Mouse (Mus musculus) erythroid progenitor cell, adult 5-6 weeks (primary cell): ENCODE data around the gene Dagla. TPM values are rescaled to one million over a fixed set of nuclear protein-coding genes. Genes with fewer than 3 reads are reported as not detected.

Experiments
- ATAC-seq: replicated peaks from 2 replicates; pipeline ENCODE4 v1.8.0; 2016; ENCODE audit warnings: moderate number of reproducible peaks, mild to moderate bottlenecking, moderate TSS enrichment, inconsistent platforms; ENCODE audit not compliant: poor library complexity, low FRiP score, severe bottlenecking
- total RNA-seq, 2 experiments: library from RNA; stranded (forward) in 1 of 2; stranded (reverse) in 1 of 2; fragments of 150-400 nt in 1 of 2; fragments of 186-747, 209-891 nt in 1 of 2; gene quantifications; 2 replicates each; pipeline versions ENCODE4 v1.2.3 to v1.2.4; 2015 to 2017; ENCODE audit warnings: low replicate concordance in 2 of 2

Gene Dagla
- total RNA-seq, 2 experiments from 2014 or later, result not detected

- ATAC-seq, result no peak
Measured at GRCm38 (mm10) chr19:10288125-10289040, 16.3 kb downstream of the Dagla start.

DNA sequence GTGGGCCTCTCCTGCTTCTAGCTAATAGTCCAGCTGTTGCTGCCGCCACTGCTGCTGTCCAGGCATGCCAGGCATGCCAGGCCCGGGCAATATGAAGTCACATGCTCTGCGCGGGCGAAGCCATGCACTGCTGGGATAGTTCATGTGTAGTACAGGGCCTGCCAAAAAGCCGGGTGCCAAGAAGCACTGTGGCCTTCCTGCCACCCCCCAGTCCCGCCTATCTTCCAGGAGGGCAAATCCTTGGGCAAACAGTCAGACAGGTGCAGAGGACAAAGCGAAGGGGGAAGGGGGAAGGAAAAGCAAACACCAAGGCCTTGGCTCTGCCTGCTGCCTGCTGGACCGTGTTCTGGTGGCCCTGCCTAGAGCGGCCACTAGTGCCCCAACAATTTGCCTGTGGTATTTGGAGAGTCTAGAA, 18.2 kb downstream of the Dagla start:
- ATAC-seq, result no peak

DNA sequence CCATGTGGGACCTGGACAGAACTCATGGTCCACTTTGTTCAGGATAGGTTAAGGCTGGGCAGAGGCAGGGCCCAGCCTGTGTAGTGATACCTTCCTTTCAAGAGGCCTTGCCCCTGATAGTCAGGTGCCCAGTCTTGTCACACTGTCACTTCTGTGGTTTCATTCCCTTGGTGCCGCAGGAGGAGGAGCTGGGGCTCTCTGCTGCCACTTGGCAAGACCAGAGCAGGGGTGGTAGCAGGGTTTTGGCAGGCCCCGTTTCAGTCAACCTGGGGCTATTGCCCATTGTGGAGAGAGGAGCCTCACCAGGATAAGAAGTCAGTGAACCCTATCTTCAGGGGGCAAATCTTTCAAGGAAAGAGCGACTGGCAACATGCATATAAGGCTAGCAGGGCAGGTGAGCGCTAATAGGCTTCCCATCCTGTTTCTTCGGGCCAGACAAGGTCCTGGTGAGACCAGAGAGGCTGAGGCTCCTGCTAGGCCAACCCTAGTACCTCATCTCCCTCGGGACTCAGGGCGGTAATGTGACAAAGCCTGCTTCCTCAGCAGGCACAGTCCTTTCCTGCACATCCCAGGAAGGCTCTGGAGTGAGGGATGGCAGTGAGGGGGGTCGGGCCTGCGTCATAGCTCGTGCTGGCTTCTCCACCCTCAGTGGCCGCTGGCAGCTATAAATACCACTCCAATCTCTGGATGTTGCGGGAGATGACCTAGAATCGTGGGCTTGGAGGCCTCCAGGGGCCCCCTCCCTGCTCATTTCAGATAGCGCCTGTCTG, 23.7 kb downstream of the Dagla start:
- ATAC-seq, result no peak

DNA sequence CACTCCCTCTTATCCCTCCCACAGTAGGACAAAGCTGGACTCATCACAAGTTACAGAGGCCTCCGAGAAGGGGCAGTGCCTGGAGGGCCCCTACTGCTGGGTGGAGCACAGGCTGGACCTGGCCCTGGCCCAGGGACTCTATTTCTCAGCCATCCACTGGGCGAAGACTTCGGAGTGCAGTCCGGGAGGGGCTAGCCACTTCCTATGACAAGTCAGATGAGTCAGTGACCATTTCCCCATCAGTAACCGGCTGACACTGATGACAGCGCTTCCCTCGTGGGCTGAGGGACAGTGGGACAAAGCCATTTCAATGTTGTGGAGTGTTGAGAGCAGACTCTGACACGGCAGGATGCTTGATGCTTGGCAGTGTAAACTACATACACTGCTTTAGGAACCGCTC, 25.0 kb downstream of the Dagla start:
- no peak for ATAC-seq

GRCm38 (mm10) chr19:10278669-10279324, 25.9 kb downstream of the Dagla start:
- ATAC-seq, result no peak

GRCm38 (mm10) chr19:10277759-10278158, 26.9 kb downstream of the Dagla start:
- no peak for ATAC-seq

DNA sequence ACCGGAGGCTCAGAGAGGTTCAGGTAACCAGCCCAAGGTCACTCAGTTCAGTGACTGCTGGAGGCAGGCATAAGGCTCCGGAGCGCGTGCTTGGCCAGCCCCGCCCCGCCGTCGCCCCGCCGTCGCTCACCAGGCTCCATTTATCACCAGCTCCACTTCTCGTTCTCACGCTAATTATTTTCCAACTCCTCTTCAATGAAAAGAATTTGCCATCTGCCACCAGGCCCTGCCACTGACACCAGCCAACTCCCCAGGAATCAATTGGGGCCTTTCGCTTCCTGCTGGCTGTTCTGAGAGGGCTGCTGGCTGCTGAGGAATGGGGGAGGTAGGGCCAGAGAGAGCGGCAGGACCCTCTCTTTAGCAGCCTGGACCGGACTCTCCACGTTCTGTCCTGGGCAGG, 27.3 kb downstream of the Dagla start:
- ATAC-seq, result no peak

GRCm38 (mm10) chr19:10276483-10277144, 28.1 kb downstream of the Dagla start:
- no peak for ATAC-seq

DNA sequence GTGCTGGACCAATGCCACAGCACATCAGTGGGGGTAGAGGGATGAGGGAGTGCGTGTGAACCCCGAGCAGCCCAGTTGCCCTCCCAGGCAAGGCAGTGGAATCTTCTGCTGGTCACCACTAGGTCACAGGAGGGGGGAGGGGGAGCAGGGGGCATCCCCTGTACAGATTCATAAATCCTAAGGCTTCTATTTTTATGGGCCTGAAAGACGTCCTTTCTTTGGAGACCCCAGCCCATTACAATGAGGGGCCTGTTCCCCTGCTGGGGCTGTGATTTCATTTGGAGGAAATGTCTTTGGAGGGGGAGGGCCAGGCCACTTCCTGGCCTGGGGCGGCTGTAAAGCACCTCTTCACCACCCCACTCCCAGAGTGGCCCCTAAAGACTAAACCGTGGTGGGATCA, 30.6 kb downstream of the Dagla start:
- no peak for ATAC-seq

DNA sequence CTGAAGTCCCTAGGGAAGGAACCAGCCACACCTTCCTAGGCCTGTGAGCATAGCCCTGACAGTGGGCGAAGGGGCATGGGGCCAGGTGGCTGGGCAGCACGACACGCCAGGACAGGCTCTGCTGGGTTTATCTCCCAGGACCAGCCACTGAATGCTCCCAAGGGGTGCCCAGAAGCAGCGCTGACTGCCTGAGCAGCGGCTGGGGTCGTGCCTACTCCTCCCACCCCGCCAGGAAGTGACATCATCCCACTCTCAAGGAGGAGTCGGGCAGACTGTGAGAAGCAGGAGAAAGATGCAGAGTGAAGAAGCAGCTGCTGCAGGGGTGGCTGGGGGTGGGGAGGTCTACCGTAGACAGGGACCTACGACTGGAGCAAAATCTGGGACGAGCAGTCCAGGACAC, 31.9 kb downstream of the Dagla start:
- no peak for ATAC-seq

DNA sequence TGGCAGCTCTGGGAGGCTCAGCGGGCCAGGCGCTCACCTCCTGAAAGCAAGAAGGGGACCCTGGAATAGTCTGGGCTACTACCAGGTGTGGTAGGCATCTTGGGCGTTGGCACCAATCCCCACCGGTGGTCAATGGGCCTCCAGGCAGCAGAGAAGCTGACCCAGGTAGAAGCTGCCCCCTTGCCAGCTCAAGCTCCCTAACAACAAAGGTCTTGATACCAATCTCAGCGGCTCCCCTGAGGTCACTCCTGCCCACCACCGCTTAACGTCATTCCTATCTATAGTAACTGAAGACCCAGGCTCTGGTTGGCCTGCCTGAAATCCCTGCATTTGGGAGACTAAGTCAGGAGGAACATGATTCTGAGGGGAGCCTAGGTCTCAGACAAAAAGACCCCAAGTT, 33.1 kb downstream of the Dagla start:
- ATAC-seq, result no peak

- no peak for ATAC-seq
Measured at GRCm38 (mm10) chr19:10270356-10270755, 34.3 kb downstream of the Dagla start.

DNA sequence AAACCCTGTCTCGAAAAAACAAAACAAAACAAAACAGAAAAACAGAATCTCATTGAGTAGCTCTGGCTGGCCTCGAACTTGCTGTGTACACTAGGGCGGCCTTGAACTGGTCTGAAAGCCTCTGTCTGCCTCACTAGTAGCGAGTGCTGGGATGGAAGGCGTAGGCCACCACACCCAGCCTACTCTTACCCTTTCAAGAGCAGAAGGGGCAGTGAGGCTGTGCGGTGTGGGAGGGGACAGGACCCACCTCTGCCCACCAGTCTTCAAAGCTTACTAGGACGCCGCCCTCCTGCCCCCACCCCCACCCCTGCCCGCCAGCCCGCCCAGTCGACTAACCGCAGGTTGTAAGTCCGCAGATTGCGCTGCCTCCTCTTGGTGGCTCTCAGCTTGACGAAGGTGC, 35.8 kb downstream of the Dagla start:
- ATAC-seq, result no peak

DNA sequence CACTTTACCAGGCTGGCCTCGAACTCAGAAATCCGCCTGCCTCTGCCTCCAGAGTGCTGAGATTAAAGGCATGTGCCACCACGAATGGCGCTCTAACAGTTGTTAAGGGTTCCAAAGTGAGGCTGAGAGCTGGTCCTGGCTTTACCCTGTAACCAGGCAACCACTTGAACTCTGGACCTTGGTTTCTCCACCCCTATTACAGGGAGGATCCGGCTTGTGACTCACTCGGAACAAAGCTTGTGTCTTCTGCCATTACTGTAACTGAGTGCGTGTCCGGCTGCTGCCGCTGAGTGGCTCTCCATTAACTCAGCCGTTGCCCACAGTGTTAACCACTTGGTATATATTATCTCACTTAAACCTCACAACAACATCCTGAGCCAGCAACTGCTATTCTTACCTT, 36.7 kb downstream of the Dagla start:
- ATAC-seq, result no peak

DNA sequence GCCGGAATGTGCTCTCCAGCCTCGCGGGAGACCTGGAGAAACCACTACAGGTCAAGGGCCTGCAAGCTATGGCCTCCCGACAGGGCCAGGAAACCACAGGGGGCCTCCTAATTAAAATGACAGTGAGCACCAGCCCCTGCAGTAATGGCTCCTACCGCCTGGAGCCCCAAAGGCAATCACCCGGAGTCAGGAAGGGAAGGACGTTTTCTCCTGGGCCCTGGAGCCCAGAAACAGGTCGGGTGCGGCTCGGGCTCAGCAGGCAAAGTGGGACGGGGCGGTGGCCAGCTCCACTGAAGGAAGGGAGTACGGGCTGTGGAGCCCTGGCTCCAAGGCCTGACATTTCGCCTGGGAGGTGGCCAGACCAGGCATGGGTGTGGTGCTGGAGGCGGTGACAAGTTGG, 37.6 kb downstream of the Dagla start:
- no peak for ATAC-seq

DNA sequence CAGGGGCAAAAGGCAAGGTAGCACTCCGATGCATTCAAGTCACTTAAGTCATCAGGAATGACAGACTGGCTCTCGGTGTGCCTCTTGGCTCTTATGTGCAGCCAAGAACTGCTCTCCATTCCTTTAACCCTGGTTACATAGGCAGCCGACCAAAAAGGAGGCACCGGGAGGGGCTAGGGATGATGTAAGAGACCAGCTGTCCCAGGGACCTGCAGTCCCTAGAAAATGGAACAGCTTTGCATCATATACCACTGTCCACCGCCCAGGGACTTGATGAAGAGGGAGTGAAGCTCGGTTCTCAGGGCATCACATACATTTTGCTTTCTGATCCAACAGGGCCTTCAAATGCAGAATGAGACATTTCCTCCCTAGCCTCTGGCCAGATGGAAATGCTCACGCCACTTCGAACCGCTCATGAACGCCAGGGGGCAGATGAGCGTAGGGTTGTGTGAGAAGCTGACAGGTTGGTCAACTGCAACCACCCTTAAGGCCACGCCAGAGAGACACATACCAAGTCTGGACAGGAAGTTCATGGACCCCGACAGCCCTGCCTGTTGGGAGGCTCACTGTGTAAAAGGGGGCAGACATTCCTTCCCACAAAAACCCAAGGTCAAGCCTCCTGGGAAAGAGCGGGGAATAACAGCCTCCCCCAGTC, 38.4 kb downstream of the Dagla start:
- ATAC-seq, result no peak

DNA sequence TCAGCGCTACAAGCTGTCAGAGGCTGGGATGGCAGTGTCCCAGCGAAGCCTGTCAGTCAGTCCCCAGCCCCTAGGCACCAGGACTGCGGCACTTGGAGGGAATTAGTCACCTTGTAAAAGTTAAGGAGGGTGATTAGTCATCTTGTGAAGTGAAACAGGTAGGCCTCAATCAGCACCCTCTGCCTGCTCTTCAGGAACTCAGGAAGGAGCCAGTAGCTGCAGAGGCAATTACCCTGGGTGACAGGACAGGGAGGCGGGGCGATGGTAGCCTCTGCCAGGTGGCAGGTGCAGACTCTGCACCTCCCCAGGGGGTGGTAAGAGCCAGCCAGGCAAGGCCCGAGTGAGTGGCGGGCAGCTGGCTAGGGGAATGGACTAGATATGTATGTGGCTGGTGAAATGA, 43.3 kb downstream of the Dagla start:
- ATAC-seq, result no peak

GRCm38 (mm10) chr19:10258279-10259011, 46.2 kb downstream of the Dagla start:
- ATAC-seq, result peak; percentile 57; the same call in 1 of the 2 replicates

DNA sequence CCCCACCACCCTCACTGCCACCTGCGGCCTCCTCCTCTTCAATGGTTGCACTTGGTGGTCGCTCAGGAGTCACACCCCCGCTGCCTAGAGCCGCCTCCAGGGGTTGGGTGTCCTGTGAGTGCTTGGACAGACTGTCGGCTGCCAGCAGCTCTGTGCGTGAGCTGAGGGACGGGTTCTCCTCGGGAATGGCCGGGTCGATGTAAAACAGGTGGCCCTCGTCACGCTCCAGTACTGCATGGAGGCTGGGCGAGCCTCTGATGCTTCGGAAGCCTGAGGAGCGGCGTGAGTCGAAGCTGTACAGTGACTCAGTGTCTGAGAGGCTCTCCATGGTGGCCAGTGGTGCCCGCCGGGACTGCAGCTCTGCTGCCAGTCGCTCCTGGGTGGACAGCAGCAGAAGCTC, 56.5 kb downstream of the Dagla start:
- no peak for ATAC-seq
